Mouse (Mus musculus) intestine, postnatal 0 days (tissue): Measurements from ENCODE around the gene Igflr1. TPM values are rescaled to one million over a fixed set of nuclear protein-coding genes. Genes with fewer than 3 reads are reported as not detected.

Experiments used
- ATAC-seq: fragments of 200-750 bp; cut with Nextera tagmentation; 2 replicates; pipeline ENCODE4 v1.8.0; 2017; ENCODE audit warnings: mild to moderate bottlenecking, moderate TSS enrichment, moderate library complexity
- H3K27ac ChIP-seq: fragments of 300-500 bp; sonication (generic); 2 replicates; pipeline ENCODE4 v1.5.1; 2014; ENCODE audit warnings: mild to moderate bottlenecking, low read depth, low read length, moderate library complexity
- H3K27me3 ChIP-seq: fragments of 300-500 bp; sonication (generic); replicated peaks from 2 replicates; pipeline ENCODE4 v1.6.1; 2014; ENCODE audit warnings: low read length, mixed read lengths; ENCODE audit not compliant: control insufficient read depth, insufficient read depth
- H3K36me3 ChIP-seq: fragments of 300-500 bp; sonication (generic); 2 replicates; pipeline ENCODE4 v1.6.1; 2014; ENCODE audit warnings: mild to moderate bottlenecking, moderate library complexity; ENCODE audit not compliant: control insufficient read depth, insufficient read depth
- H3K4me1 ChIP-seq: fragments of 300-500 bp; sonication (generic); replicated peaks from 2 replicates; pipeline ENCODE4 v1.6.1; 2014; ENCODE audit warnings: antibody characterized with exemption, low read length, mixed read lengths; ENCODE audit not compliant: control insufficient read depth, insufficient read depth
- H3K4me2 ChIP-seq: fragments of 300-500 bp; sonication (generic); replicated peaks from 2 replicates; pipeline ENCODE4 v1.6.1; 2014; ENCODE audit warnings: low read depth, mild to moderate bottlenecking, moderate library complexity
- H3K4me3 ChIP-seq: fragments of 300-500 bp; sonication (generic); 2 replicates; pipeline ENCODE4 v1.5.1; 2014; ENCODE audit warnings: low read depth, low read length
- H3K9ac ChIP-seq: fragments of 300-500 bp; sonication (generic); 2 replicates; pipeline ENCODE4 v1.6.1; 2014; ENCODE audit warnings: mild to moderate bottlenecking, low read depth, low read length
- H3K9me3 ChIP-seq: fragments of 300-500 bp; sonication (generic); 2 replicates; pipeline ENCODE4 v1.6.1; 2016; ENCODE audit warnings: mixed run types; ENCODE audit not compliant: control insufficient read depth
- CTCF ChIP-seq: sonication (generic); IDR thresholded peaks from 2 replicates; pipeline ENCODE4 v1.5.1; 2016; ENCODE audit warnings: low read depth, mild to moderate bottlenecking, control low read depth, antibody characterized with exemption, moderate library complexity
- WGBS: fragments of 180-500 bp; shearing (Covaris S2); extraction: QIAGEN DNeasy Blood & Tissue Kit; methylation state at CpG from one replicate; pipeline ENCODE4 v1.1.7; 2014; 5-methylcytosine and 5-hydroxymethylcytosine counted together
- polyA plus RNA-seq: library from polyadenylated mRNA; unstranded; fragments of >200 nt; fragmentation: Nextera tagmentation; extraction: Ambion mirVana; gene quantifications from 2 replicates; pipeline ENCODE4 v1.2.1, GENCODE M21; 2015

Igflr1 gene
- polyA plus RNA-seq, 1 experiment from 2014 or later, result 0.73 TPM

GRCm38 (mm10) chr7:30584339-30584738 lies 19.1 kb downstream of the Igflr1 start:
- 88% methylated on average over 10 of the region's 10 CpGs for WGBS
- no peak for ATAC-seq
- TF ChIP-seq CTCF, result no peak
- Histone ChIP-seq H3K9me3 (no peaks in the 10 kb centered on the region), H3K27me3 (no peaks in the 10 kb centered on the region), H3K9ac (no peak overlapping the region), H3K4me2 (no peak overlapping the region), H3K4me3 (no peak overlapping the region), H3K4me1 (no peaks in the 10 kb centered on the region), H3K27ac (no peak overlapping the region), H3K36me3 (peaks cover 73% of the 10 kb centered on the region)

- Histone ChIP-seq H3K36me3 (peaks cover 65% of the 10 kb centered on the region), H3K4me3 (no peak overlapping the region), H3K27me3 (no peaks in the 10 kb centered on the region), H3K9ac (no peak overlapping the region), H3K9me3 (no peaks in the 10 kb centered on the region), H3K27ac (no peak overlapping the region), H3K4me2 (no peak overlapping the region), H3K4me1 (no peaks in the 10 kb centered on the region)
- TF ChIP-seq CTCF, result no peak
- no peak for ATAC-seq
- 98% methylated on average over 7 of the region's 7 CpGs for WGBS
Observed at GRCm38 (mm10) chr7:30585170-30585569, 19.9 kb downstream of the Igflr1 start.

GRCm38 (mm10) chr7:30586455-30587020 lies 21.3 kb downstream of the Igflr1 start:
- H3K4me2 ChIP-seq, result no peak overlapping the region
- no peaks in the 10 kb centered on the region for H3K9me3 ChIP-seq
- no peaks in the 10 kb centered on the region for H3K4me1 ChIP-seq
- H3K36me3 ChIP-seq, result peaks cover 51% of the 10 kb centered on the region
- no peak for TF ChIP-seq CTCF
- H3K9ac ChIP-seq, result no peak overlapping the region
- H3K4me3 ChIP-seq, result no peak overlapping the region
- WGBS, result 90% methylated on average over 28 of the region's 28 CpGs
- no peaks in the 10 kb centered on the region for H3K27me3 ChIP-seq
- no peak overlapping the region for H3K27ac ChIP-seq
- no peak for ATAC-seq

GRCm38 (mm10) chr7:30587842-30588667 lies 22.8 kb downstream of the Igflr1 start:
- peaks cover 36% of the 10 kb centered on the region for H3K36me3 ChIP-seq
- no peaks in the 10 kb centered on the region for H3K9me3 ChIP-seq
- H3K9ac ChIP-seq, result peak overlapping the region; percentile 92
- peak overlapping the region; percentile 81 for H3K4me3 ChIP-seq
- H3K4me2 ChIP-seq, result peak overlapping the region; percentile 67
- under 1% methylated on average over 66 of the region's 67 CpGs for WGBS
- no peaks in the 10 kb centered on the region for H3K4me1 ChIP-seq
- ATAC-seq, result peak; percentile 8; the same call in 1 of the 2 replicates
- TF ChIP-seq CTCF, result no peak
- H3K27me3 ChIP-seq, result no peaks in the 10 kb centered on the region
- H3K27ac ChIP-seq, result peak overlapping the region; percentile 87

GRCm38 (mm10) chr7:30588676-30589434 lies 23.6 kb downstream of the Igflr1 start, which contains the start of gene Kmt2b:
TSS of gene Kmt2b (minus strand) at chr7:30588726.
- Histone ChIP-seq H3K27me3 (no peaks in the 10 kb centered on the region), H3K27ac (peak within 1 kb of the TSS; percentile 87), H3K4me3 (peak within 1 kb of the TSS; percentile 81), H3K9me3 (no peaks in the 10 kb centered on the region), H3K9ac (peak within 1 kb of the TSS; percentile 92), H3K4me2 (peak within 1 kb of the TSS; percentile 67), H3K36me3 (peaks cover 29% of the 10 kb centered on the region), H3K4me1 (no peaks in the 10 kb centered on the region)
- 0 out of 2 replicates have a peak, but pooled peaks have one; percentile 13 for TF ChIP-seq CTCF
- whole genome bisulfite sequencing, result under 1% methylated on average over 49 of the region's 68 CpGs
- peak; percentile 94 for ATAC-seq
